Mouse (Mus musculus) left cerebral cortex, postnatal 36 days (tissue): ENCODE data around the gene Htr6. TPM values are rescaled to one million over a fixed set of nuclear protein-coding genes. Genes with fewer than 3 reads are reported as not detected.

ENCODE experiments used
- DNase-seq, 2 experiments: peaks; one replicate each; pipeline ENCODE4 v3.0.0; 2021 to 2022; ENCODE audit warnings: low spot score in 2 of 2, mixed read lengths in 1 of 2
- intact Hi-C: fragments of 180-260 bp; cut with DNase I; formaldehyde crosslinking; loops from one replicate; pipeline ENCODE4 v1.15.1; 2025
- total RNA-seq, 2 experiments: library from RNA; stranded (reverse); gene quantifications; 2 replicates each; pipeline ENCODE4 v1.2.3; 2021

The Htr6 gene
- total RNA-seq, 2 experiments from 2014 or later = 6.6 to 8.5 TPM

- intact Hi-C loops = no loop called here
- no peak for DNase-seq
Observed at GRCm38 (mm10) chr4:139055336-139055735, 20.0 kb downstream of the Htr6 start.

- intact Hi-C loops = no loop called here
- no peak for DNase-seq
Observed at GRCm38 (mm10) chr4:139054300-139054923, 21.0 kb downstream of the Htr6 start.

GRCm38 (mm10) chr4:139053391-139053790 is 22.0 kb downstream of the Htr6 start:
- no peak for DNase-seq
- intact Hi-C loops = no loop called here

- DNase-seq = no peak
- intact Hi-C loops = no loop called here
Observed at GRCm38 (mm10) chr4:139052796-139053195, 22.6 kb downstream of the Htr6 start.

GRCm38 (mm10) chr4:139048518-139048917 is 26.9 kb downstream of the Htr6 start:
- DNase-seq = peak in 1 of 2 experiments; percentile 47
- intact Hi-C loops = no loop called here

GRCm38 (mm10) chr4:139046354-139046753 is 29.0 kb downstream of the Htr6 start:
- intact Hi-C loops = no loop called here

GRCm38 (mm10) chr4:139044566-139044965 is 30.8 kb downstream of the Htr6 start:
- intact Hi-C loops = no loop called here
- DNase-seq = no peak

More at GRCm38 (mm10) chr4:139046354-139046753, 29.0 kb downstream of the Htr6 start:
- DNase-seq = no peak

GRCm38 (mm10) chr4:139043600-139043999 is 31.8 kb downstream of the Htr6 start:
- no peak for DNase-seq
- intact Hi-C loops = no loop called here

- intact Hi-C loops = no loop called here
Observed at GRCm38 (mm10) chr4:139042611-139043010, 32.8 kb downstream of the Htr6 start.

GRCm38 (mm10) chr4:139040084-139040839 is 35.1 kb downstream of the Htr6 start:
- intact Hi-C loops = no loop called here
- no peak for DNase-seq

More at GRCm38 (mm10) chr4:139042611-139043010, 32.8 kb downstream of the Htr6 start:
- DNase-seq = no peak

GRCm38 (mm10) chr4:139037795-139038607 is 37.4 kb downstream of the Htr6 start:
- intact Hi-C loops = no loop called here

GRCm38 (mm10) chr4:139035799-139036198 is 39.6 kb downstream of the Htr6 start:
- no peak for DNase-seq
- intact Hi-C loops = loop anchor here (2.0 kb wide), 1 partner anchor 39 kb away; the partner anchor contains the start of gene Htr6

More at GRCm38 (mm10) chr4:139037795-139038607, 37.4 kb downstream of the Htr6 start:
- no peak for DNase-seq

GRCm38 (mm10) chr4:139034942-139035341 is 40.4 kb downstream of the Htr6 start:
- intact Hi-C loops = loop anchor here (2.0 kb wide), 1 partner anchor 40 kb away; the partner anchor contains the start of gene Htr6
- no peak for DNase-seq

- intact Hi-C loops = loop anchor here (2.0 kb wide), 1 partner anchor 40 kb away; the partner anchor contains the start of gene Htr6
- no peak for DNase-seq
Observed at GRCm38 (mm10) chr4:139034540-139034939, 40.8 kb downstream of the Htr6 start.

- intact Hi-C loops = loop anchor here (2.0 kb wide), 1 partner anchor 41 kb away; the partner anchor contains the start of gene Htr6
- no peak for DNase-seq
Observed at GRCm38 (mm10) chr4:139034010-139034367, 41.4 kb downstream of the Htr6 start.

GRCm38 (mm10) chr4:139033263-139034009 is 41.9 kb downstream of the Htr6 start:
- intact Hi-C loops = loop anchor here (2.0 kb wide), 1 partner anchor 41 kb away; the partner anchor contains the start of gene Htr6
- DNase-seq = peak; percentile 59 to 61

- intact Hi-C loops = no loop called here
- no peak for DNase-seq
Observed at GRCm38 (mm10) chr4:139032521-139032920, 42.8 kb downstream of the Htr6 start.

- intact Hi-C loops = no loop called here
- no peak for DNase-seq
Observed at GRCm38 (mm10) chr4:139030675-139031074, 44.7 kb downstream of the Htr6 start.

- peak; percentile 36 to 47 for DNase-seq
- intact Hi-C loops = no loop called here
Observed at GRCm38 (mm10) chr4:139024379-139024778, 51.0 kb downstream of the Htr6 start.
